9 mouse cellular contexts compared by ENCODE assay signal in the genomic region with DNA sequence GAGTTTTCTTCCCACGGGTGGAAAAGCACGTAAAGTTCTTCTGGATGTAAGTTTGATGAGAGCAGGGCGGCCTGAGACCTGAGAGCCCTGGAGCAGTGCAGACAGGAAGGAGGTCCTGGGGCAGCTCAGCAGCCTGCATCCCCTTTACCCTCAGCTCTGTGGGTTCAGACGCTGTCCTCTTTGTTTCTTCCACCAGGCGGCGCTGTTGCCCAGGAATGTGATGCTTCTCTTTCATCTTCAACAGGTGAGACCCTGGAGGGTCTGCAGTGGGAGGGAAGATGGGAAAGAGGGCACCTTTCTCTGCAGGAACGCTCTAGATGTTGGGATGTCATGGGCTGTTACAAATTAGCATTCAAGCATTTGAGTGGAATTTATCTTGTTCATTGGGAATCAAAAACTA. TPM values are rescaled to one million over a fixed set of nuclear protein-coding genes. Genes with fewer than 3 reads are reported as not detected.
DNase-seq lines count a peak whose midpoint lies in the region; ATAC-seq and TF ChIP-seq lines count a peak whose summit lies in the region.
"Not testable (repeated sequence)": the region's sequence is repeated elsewhere in the genome, so short reads cannot be mapped to it uniquely, and the experiment has no call there.
"Had no signal": no experiment of that assay in that cellular context is flagged by ENCODE, and none has a peak within 500 bp of the region (broad histone marks: within the 10 kb centered on the region; RNA-seq: fewer than 3 reads in every experiment).

No protein-coding gene starts in this region.

- DNase-seq in MEL (ENCODE audit: low read depth, low spot score) (peak; percentile 54), liver (peak; percentile 38)
- peak; percentile 22 to 59 for DNase-seq in cerebellum, postnatal 14 days
- peak; percentile 10 for DNase-seq in gastrocnemius, postnatal 10 days
- DNase-seq in kidney, adult 18-20 months = peak; percentile 29
- DNase-seq in midbrain, postnatal 0 days (ENCODE audit: low spot score) = peak; percentile 5
- DNase-seq in splenic B cell, adult 2 months (ENCODE audit: low read depth, low spot score) = peak; percentile 77
- peak; percentile 24 for DNase-seq in urinary bladder, postnatal 25 days (ENCODE audit: low spot score)

- H3K36me3 ChIP-seq in MEL (ENCODE audit: control insufficient read depth in 1 of 2, insufficient read depth in 2 of 2, low read length in 2 of 2); midbrain, postnatal 0 days (ENCODE audit: insufficient read depth, low read length); splenic B cell, adult 2 months (ENCODE audit: control insufficient read depth, insufficient read depth, low read length, poor library complexity, severe bottlenecking): not testable (repeated sequence)

- H3K27ac ChIP-seq in MEL (ENCODE audit: control insufficient read depth, low read depth, low read length); midbrain, postnatal 0 days (ENCODE audit: low read depth, low read length): not testable (repeated sequence)

- H3K79me2 ChIP-seq in MEL (ENCODE audit: control insufficient read depth, insufficient read depth, low read length, poor library complexity) = not testable (repeated sequence)

- not testable (repeated sequence) for H3K4me2 ChIP-seq in midbrain, postnatal 0 days (ENCODE audit: low read depth, low read length, poor library complexity, severe bottlenecking)

- not testable (repeated sequence) for H3K27me3 ChIP-seq in MEL (ENCODE audit: control insufficient read depth in 1 of 2, insufficient read depth in 2 of 2, low read length in 2 of 2); midbrain, postnatal 0 days (ENCODE audit: insufficient read depth, low read length); splenic B cell, adult 2 months (ENCODE audit: control insufficient read depth, insufficient read depth, low read length, poor library complexity, severe bottlenecking)

- TF ChIP-seq RAD21 in MEL (IDR thresholded peaks at IDR 0.05; ENCODE audit: low read depth, low read length) = peak; percentile 8

- not testable (repeated sequence) for H3K4me3 ChIP-seq in MEL (ENCODE audit: control insufficient read depth in 1 of 2, insufficient read depth in 1 of 2, low read depth in 2 of 2, low read length in 2 of 2); midbrain, postnatal 0 days (ENCODE audit: low read depth, low read length)

- TF ChIP-seq EP300 in MEL (IDR thresholded peaks at IDR 0.05; ENCODE audit: low read depth in 1 of 2, low read length in 2 of 2) = not testable (repeated sequence)

- TF ChIP-seq POLR2A in MEL (IDR thresholded peaks at IDR 0.05; ENCODE audit: control insufficient read depth in 1 of 2, insufficient read depth in 1 of 2, low read depth in 1 of 2, low read length in 2 of 2, poor library complexity in 1 of 2) = not testable (repeated sequence)

- not testable (repeated sequence) for H3K4me1 ChIP-seq in MEL (ENCODE audit: control insufficient read depth in 1 of 2, insufficient read depth in 2 of 2, low read length in 2 of 2); midbrain, postnatal 0 days (ENCODE audit: insufficient read depth, low read length)

- TF ChIP-seq CTCF in MEL (IDR thresholded peaks at IDR 0.05 in 2 of 3, conservative IDR thresholded peaks at IDR 0.05 in 1 of 3; ENCODE audit: control insufficient read depth in 1 of 3, insufficient read depth in 1 of 3, low read depth in 2 of 3, low read length in 3 of 3, poor library complexity in 1 of 3, severe bottlenecking in 1 of 3) = peak; percentile 23 to 41 (median 25); a peak in 5 of 6 replicates
- peak; percentile 66 for TF ChIP-seq CTCF in midbrain, postnatal 0 days (IDR thresholded peaks at IDR 0.05)

- not testable (repeated sequence) for H3K9me3 ChIP-seq in MEL (replicated peaks; ENCODE audit: insufficient read depth, low read length); midbrain, postnatal 0 days (ENCODE audit: low read length)

- ATAC-seq in midbrain, postnatal 0 days (ENCODE audit: low FRiP score) = not testable (repeated sequence)

- H3K9ac ChIP-seq in MEL (ENCODE audit: control insufficient read depth, low read depth, low read length, poor library complexity, severe bottlenecking); midbrain, postnatal 0 days (replicated peaks; ENCODE audit: low read length, poor library complexity, severe bottlenecking): not testable (repeated sequence)

- WGBS in midbrain, postnatal 0 days = 8% methylated on average over 7 of the region's 7 CpGs

TF ChIP-seq in MEL, 35 proteins besides CTCF, POLR2A, EP300 and RAD21:
- TF ChIP-seq SMC3 (IDR thresholded peaks at IDR 0.05; ENCODE audit: low read depth, low read length) = peak; percentile 23

RNA-seq across cellular contexts. Expression of gene H2-Q4, which starts 10.4 kb away (rescaled TPM):
- 8.9 and 9.1 TPM in 2 replicates for total RNA-seq in MEL (2012; rRNA removed)
- 10 to 100 TPM in 1 of 2 experiments, not detected in 1; 25.5 TPM for polyA plus RNA-seq in MEL (2012; ENCODE audit: insufficient read depth in 1 of 2, insufficient read length in 2 of 2, low read depth in 1 of 2, low replicate concordance in 2 of 2, missing spikeins in 1 of 2)
- 1 to 10 TPM; 5.1 to 6.0 TPM for total RNA-seq in gastrocnemius, postnatal 10 days (2021)
- total RNA-seq in midbrain, postnatal 0 days (2014; rRNA removed) = 1.4 and 4.0 TPM in 2 replicates
- 0.79 and 1.0 TPM in 2 replicates for polyA plus RNA-seq in midbrain, postnatal 0 days (2015; fragmentation: Nextera tagmentation; extraction: Ambion mirVana)

RNA-seq across cellular contexts. Expression of gene H2-Q6, which starts 34.9 kb away (rescaled TPM):
- 1.4 and 1.8 TPM in 2 replicates for total RNA-seq in MEL (2012; rRNA removed)
- polyA plus RNA-seq in MEL (2012; ENCODE audit: insufficient read depth in 1 of 2, insufficient read length in 2 of 2, low read depth in 1 of 2, low replicate concordance in 2 of 2, missing spikeins in 1 of 2) = 10 to 100 TPM in 1 of 2 experiments, not detected in 1; 11.7 TPM
- under 1 TPM in 1 of 2 experiments, not detected in 1; 0.43 TPM for total RNA-seq in gastrocnemius, postnatal 10 days (2021)
- 0.11 and 0.52 TPM in 2 replicates for total RNA-seq in midbrain, postnatal 0 days (2014; rRNA removed)
- 1.8 TPM in 2 replicates for polyA plus RNA-seq in midbrain, postnatal 0 days (2015; fragmentation: Nextera tagmentation; extraction: Ambion mirVana)

RNA-seq across cellular contexts. Expression of gene H2-Q2, which starts 47.8 kb away (rescaled TPM):
- total RNA-seq in MEL (2012; rRNA removed) = 0.19 and 0.23 TPM in 2 replicates
- polyA plus RNA-seq in MEL (2012; ENCODE audit: insufficient read depth in 1 of 2, insufficient read length in 2 of 2, low read depth in 1 of 2, low replicate concordance in 2 of 2, missing spikeins in 1 of 2) = 1 to 10 TPM in 1 of 2 experiments, not detected in 1; 4.1 TPM
- under 1 TPM; 0.34 to 0.45 TPM for total RNA-seq in gastrocnemius, postnatal 10 days (2021)
- 20.9 and 21.7 TPM in 2 replicates for total RNA-seq in midbrain, postnatal 0 days (2014; rRNA removed)
- 21.1 and 22.5 TPM in 2 replicates for polyA plus RNA-seq in midbrain, postnatal 0 days (2015; fragmentation: Nextera tagmentation; extraction: Ambion mirVana)
- total RNA-seq: common myeloid progenitor, adult 5-6 weeks had no signal

RNA-seq across cellular contexts. Expression of gene H2-Q7, which starts 49.2 kb away (rescaled TPM):
- total RNA-seq in MEL (2012; rRNA removed) = 0.23 TPM in 1 of 2 replicates, not detected in the other
- polyA plus RNA-seq in MEL (2012; ENCODE audit: insufficient read depth in 1 of 2, insufficient read length in 2 of 2, low read depth in 1 of 2, low replicate concordance in 2 of 2, missing spikeins in 1 of 2) = 1 to 10 TPM in 1 of 2 experiments, not detected in 1; 4.0 TPM
- 1 to 10 TPM in 1 of 2 experiments, under 1 TPM in 1; 0.68 to 1.4 TPM for total RNA-seq in gastrocnemius, postnatal 10 days (2021)
- total RNA-seq in midbrain, postnatal 0 days (2014; rRNA removed) = 1.6 and 3.3 TPM in 2 replicates
- polyA plus RNA-seq in midbrain, postnatal 0 days (2015; fragmentation: Nextera tagmentation; extraction: Ambion mirVana) = 3.5 and 4.2 TPM in 2 replicates

Comparison
In these comparisons a context has a peak if more than half of its experiments do, and no peak if none do; other contexts are left out.
1. DNase-seq: peak in every context shown above with its lines; median percentile 77 in splenic B cell, adult 2 months; 54 in MEL; 40 in cerebellum, postnatal 14 days; 38 in liver; 29 in kidney, adult 18-20 months; 24 in urinary bladder, postnatal 25 days; 10 in gastrocnemius, postnatal 10 days; 5 in midbrain, postnatal 0 days.
2. RNA of gene H2-Q2, which starts 47.8 kb away (total RNA-seq): 20.9 to 21.7 TPM in midbrain, postnatal 0 days; 0.34 to 0.45 TPM in gastrocnemius, postnatal 10 days and 0.19 to 0.23 TPM in MEL; every median in the first group is over 10 times any median in the second.